Mouse (Mus musculus): ENCODE measurements around the gene Gstt3. TPM values are rescaled to one million over a fixed set of nuclear protein-coding genes. Genes with fewer than 3 reads are reported as not detected.

The Gstt3 gene
- total RNA-seq, 1 experiment from 2014 or later, result 1.9 TPM

GRCm38 (mm10) chr10:75743369-75743768 lies 37.8 kb downstream of the Gstt3 start:
- no peak for ATAC-seq (replicated peaks; ENCODE audit: insufficient number of reproducible peaks, low FRiP score, low TSS enrichment, poor library complexity, severe bottlenecking)

GRCm38 (mm10) chr10:75740866-75741265 lies 40.3 kb downstream of the Gstt3 start:
- ATAC-seq (replicated peaks; ENCODE audit: insufficient number of reproducible peaks, low FRiP score, low TSS enrichment, poor library complexity, severe bottlenecking), result no peak

GRCm38 (mm10) chr10:75725449-75725848 lies 55.8 kb downstream of the Gstt3 start:
- ATAC-seq (replicated peaks; ENCODE audit: insufficient number of reproducible peaks, low FRiP score, low TSS enrichment, poor library complexity, severe bottlenecking), result no peak

Other genes starting within 250 kb of the Gstt3 start
- gene Lrrc75b, start 221.1 kb downstream of the Gstt3 start, total RNA-seq (2017), result not detected in 3 replicates
- gene Ggt1, start 219.8 kb downstream of the Gstt3 start, total RNA-seq (2017), result 0.53 to 2.2 TPM in 2 of 3 replicates, not detected in the other
- 0.75 to 2.8 TPM (median 1.8 TPM) in 3 replicates for gene Ggt5, start 192.1 kb downstream of the Gstt3 start, total RNA-seq (2017)
- 0.75 TPM in 1 of 3 replicates, not detected in the others for gene Susd2, start 137.4 kb downstream of the Gstt3 start, total RNA-seq (2017)
- gene Cabin1, start 17.1 kb downstream of the Gstt3 start, total RNA-seq (2017), result 29.4 to 38.1 TPM (median 35.0 TPM) in 3 replicates
- gene Ddt, start 8.0 kb downstream of the Gstt3 start, total RNA-seq (2017), result 13.5 to 18.8 TPM (median 16.8 TPM) in 3 replicates
- gene Gm20441, start 460 bp downstream of the Gstt3 start, total RNA-seq (2017), result not detected in 3 replicates
- gene Gstt1, start 17.2 kb upstream of the Gstt3 start, total RNA-seq (2017), result 2.1 TPM in 1 of 3 replicates, not detected in the others
- gene Gstt4, start 41.1 kb upstream of the Gstt3 start, total RNA-seq (2017), result 0.49 TPM in 1 of 3 replicates, not detected in the others
- gene Gstt2, start 56.0 kb upstream of the Gstt3 start, total RNA-seq (2017), result 9.0 to 12.5 TPM (median 10.7 TPM) in 3 replicates
- 37.4 to 54.1 TPM (median 41.4 TPM) in 3 replicates for gene Mif, start 78.8 kb upstream of the Gstt3 start, total RNA-seq (2017)
- 2.7 to 7.1 TPM (median 4.3 TPM) in 3 replicates for gene Derl3, start 112.0 kb upstream of the Gstt3 start, total RNA-seq (2017)
- gene Smarcb1, start 140.2 kb upstream of the Gstt3 start, total RNA-seq (2017), result 16.2 to 31.0 TPM (median 19.4 TPM) in 3 replicates
- gene Chchd10, start 151.7 kb upstream of the Gstt3 start, total RNA-seq (2017), result 1.4 to 5.9 TPM (median 5.8 TPM) in 3 replicates
- gene Mmp11, start 155.1 kb upstream of the Gstt3 start, total RNA-seq (2017), result 1.1 TPM in 1 of 3 replicates, not detected in the others
- gene Gm867, start 159.3 kb upstream of the Gstt3 start, total RNA-seq (2017), result 2.2 TPM in 1 of 3 replicates, not detected in the others
- 0.87 to 5.0 TPM (median 1.2 TPM) in 3 replicates for gene Vpreb3, start 161.6 kb upstream of the Gstt3 start, total RNA-seq (2017)
- gene Gm5134, start 173.1 kb upstream of the Gstt3 start, total RNA-seq (2017), result 0.10 to 0.53 TPM in 2 of 3 replicates, not detected in the other